Mouse (Mus musculus): ENCODE measurements around the gene Ptpn6.

GRCm38 (mm10) chr6:124720904-124721303, 17.6 kb downstream of the Ptpn6 start:
- TF ChIP-seq HCFC1 (IDR thresholded peaks at IDR 0.05; ENCODE audit: borderline replicate concordance, insufficient read depth, low read length) = no peak
- TF ChIP-seq CHD2 (IDR thresholded peaks at IDR 0.05; ENCODE audit: low read depth, low read length) = no peak
- TF ChIP-seq ZNF384 (IDR thresholded peaks at IDR 0.05; ENCODE audit: low read depth, low read length) = no peak

Data from ES-E14 (cell line).